Mouse (Mus musculus): Measurements from ENCODE around the gene Calcb. TPM values are rescaled to one million over a fixed set of nuclear protein-coding genes. Genes with fewer than 3 reads are reported as not detected.
"Not testable (repeated sequence)": the region's sequence is repeated elsewhere in the genome, so short reads cannot be mapped to it uniquely, and the experiment has no call there.

Calcb gene
- polyA plus RNA-seq (2012; rRNA removed) = 0.32 and 0.73 TPM in 2 replicates

DNA sequence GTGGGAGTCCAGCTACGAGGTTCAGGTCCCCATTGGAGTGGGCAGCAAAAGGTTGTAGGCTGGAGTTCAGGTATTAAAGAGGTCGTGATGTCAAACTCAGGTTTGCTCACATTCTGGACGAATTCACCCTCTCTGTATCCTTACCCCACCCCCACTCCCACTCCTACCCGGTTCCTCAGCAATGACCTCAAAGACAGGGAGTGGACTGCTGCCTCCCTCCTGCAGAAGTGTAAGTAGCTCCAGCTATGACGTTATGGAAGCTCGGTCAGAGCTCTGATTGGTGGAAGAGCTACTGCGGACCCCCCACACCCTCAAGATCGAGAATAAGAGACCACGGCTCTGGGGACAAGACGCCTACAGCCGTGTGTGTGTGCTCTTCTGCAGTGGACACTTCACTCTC, at the start of gene Calcb:
TSS of gene Calcb (plus strand) at position 344 of the 400 bp plus-strand sequence.
- TF ChIP-seq CTCF (IDR thresholded peaks at IDR 0.05; ENCODE audit: extremely low read depth, insufficient read depth, low read length) (no peak), POLR2A (IDR thresholded peaks at IDR 0.05; ENCODE audit: extremely low read depth, insufficient read depth, low read length) (no peak)
- Histone ChIP-seq H3K27ac (ENCODE audit: insufficient read depth, low read length) (no peak within 1 kb of the TSS), H3K4me1 (ENCODE audit: control insufficient read depth, insufficient read depth, low read length) (no peaks in the 10 kb centered on the region; the same call in 1 of the 2 replicates), H3K4me3 (ENCODE audit: insufficient read depth, low read length) (no peak within 1 kb of the TSS)

- TF ChIP-seq POLR2A (IDR thresholded peaks at IDR 0.05; ENCODE audit: extremely low read depth, insufficient read depth, low read length) (no peak), CTCF (IDR thresholded peaks at IDR 0.05; ENCODE audit: extremely low read depth, insufficient read depth, low read length) (no peak)
- no peak overlapping the region for H3K27ac ChIP-seq (ENCODE audit: insufficient read depth, low read length)
- no peak overlapping the region for H3K4me3 ChIP-seq (ENCODE audit: insufficient read depth, low read length)
- H3K4me1 ChIP-seq (ENCODE audit: control insufficient read depth, insufficient read depth, low read length) = no peaks in the 10 kb centered on the region
Observed at GRCm38 (mm10) chr7:114671405-114671804, 47.0 kb upstream of the Calcb start.

- TF ChIP-seq CTCF (IDR thresholded peaks at IDR 0.05; ENCODE audit: extremely low read depth, insufficient read depth, low read length) (peak; percentile 38; the same call in 1 of the 2 replicates), POLR2A (IDR thresholded peaks at IDR 0.05; ENCODE audit: extremely low read depth, insufficient read depth, low read length) (no peak)
- H3K4me1 ChIP-seq (ENCODE audit: control insufficient read depth, insufficient read depth, low read length) = no peaks in the 10 kb centered on the region
- no peak overlapping the region for H3K4me3 ChIP-seq (ENCODE audit: insufficient read depth, low read length)
- no peak overlapping the region for H3K27ac ChIP-seq (ENCODE audit: insufficient read depth, low read length)
Observed at GRCm38 (mm10) chr7:114672697-114673096, 45.7 kb upstream of the Calcb start.

DNA sequence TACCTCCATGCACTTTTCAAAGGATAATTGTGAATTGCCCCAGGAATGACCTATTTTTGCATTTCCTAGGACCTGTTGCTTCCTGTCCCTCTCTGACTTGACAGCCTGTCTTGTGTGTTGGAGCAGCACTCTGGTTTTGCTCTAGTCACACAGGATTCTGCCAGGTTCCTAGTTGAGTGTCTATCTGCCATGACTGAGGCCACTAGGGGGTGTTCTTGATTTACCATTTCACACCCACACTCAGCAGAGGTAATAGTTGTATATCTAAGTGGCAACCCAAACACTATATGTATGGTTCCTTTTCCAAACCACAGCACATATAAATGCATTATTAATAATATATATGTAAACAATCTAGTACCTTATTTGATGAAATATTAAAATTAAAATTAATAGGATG, 26.1 kb upstream of the Calcb start:
- no peak overlapping the region for H3K4me3 ChIP-seq (ENCODE audit: insufficient read depth, low read length)
- no peak overlapping the region for H3K27ac ChIP-seq (ENCODE audit: insufficient read depth, low read length)
- TF ChIP-seq CTCF (IDR thresholded peaks at IDR 0.05; ENCODE audit: extremely low read depth, insufficient read depth, low read length) = no peak
- TF ChIP-seq POLR2A (IDR thresholded peaks at IDR 0.05; ENCODE audit: extremely low read depth, insufficient read depth, low read length) = no peak
- no peaks in the 10 kb centered on the region for H3K4me1 ChIP-seq (ENCODE audit: control insufficient read depth, insufficient read depth, low read length)

- Histone ChIP-seq H3K4me3 (ENCODE audit: insufficient read depth, low read length) (no peak overlapping the region), H3K27ac (ENCODE audit: insufficient read depth, low read length) (no peak overlapping the region), H3K4me1 (ENCODE audit: control insufficient read depth, insufficient read depth, low read length) (no peaks in the 10 kb centered on the region)
- TF ChIP-seq POLR2A (IDR thresholded peaks at IDR 0.05; ENCODE audit: extremely low read depth, insufficient read depth, low read length) (no peak), CTCF (IDR thresholded peaks at IDR 0.05; ENCODE audit: extremely low read depth, insufficient read depth, low read length) (no peak)
Observed at GRCm38 (mm10) chr7:114700871-114701270, 17.6 kb upstream of the Calcb start.

- TF ChIP-seq CTCF (IDR thresholded peaks at IDR 0.05; ENCODE audit: extremely low read depth, insufficient read depth, low read length) (no peak), POLR2A (IDR thresholded peaks at IDR 0.05; ENCODE audit: extremely low read depth, insufficient read depth, low read length) (no peak)
- Histone ChIP-seq H3K27ac (ENCODE audit: insufficient read depth, low read length) (no peak overlapping the region), H3K4me1 (ENCODE audit: control insufficient read depth, insufficient read depth, low read length) (no peaks in the 10 kb centered on the region), H3K4me3 (ENCODE audit: insufficient read depth, low read length) (no peak overlapping the region)
Observed at GRCm38 (mm10) chr7:114706716-114707115, 11.7 kb upstream of the Calcb start.

DNA sequence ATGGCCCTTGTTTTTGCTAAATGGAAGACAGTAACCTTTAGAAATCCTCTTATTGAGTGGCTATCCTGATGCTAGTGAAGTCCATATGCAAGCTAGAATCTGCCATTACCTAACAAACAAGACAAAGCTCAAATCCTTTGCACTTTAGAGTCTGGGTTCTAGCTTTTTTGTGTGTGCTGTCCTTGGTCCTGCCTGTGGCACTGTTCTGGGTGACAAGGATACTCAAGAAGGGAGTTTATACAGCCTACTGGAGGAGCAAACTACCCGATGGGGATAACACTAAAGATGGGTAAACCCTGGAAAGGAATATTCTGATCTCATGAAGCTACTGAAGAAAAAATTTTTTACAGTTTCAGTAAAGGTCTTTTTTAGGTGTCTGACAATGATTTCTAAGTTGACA, 11.0 kb upstream of the Calcb start:
- TF ChIP-seq CTCF (IDR thresholded peaks at IDR 0.05; ENCODE audit: extremely low read depth, insufficient read depth, low read length) = no peak

DNA sequence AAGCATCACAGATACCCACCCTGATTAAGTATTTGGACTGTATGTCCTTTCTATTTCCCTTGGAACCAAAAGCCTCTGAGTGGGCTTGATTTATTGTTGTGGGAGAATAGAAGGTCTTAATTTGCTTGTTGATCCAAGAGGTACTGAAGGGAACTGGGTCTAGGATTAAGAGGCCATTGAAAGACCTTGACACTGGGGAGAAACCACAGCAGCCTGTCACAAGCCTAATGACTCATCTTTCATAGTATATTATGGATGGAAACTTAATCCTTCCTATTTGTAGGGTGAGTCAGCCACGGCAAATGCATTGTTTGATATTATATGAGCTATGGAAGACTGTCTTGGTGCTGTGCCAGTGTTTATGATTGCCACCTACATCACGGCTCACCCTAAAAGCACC, 8.0 kb upstream of the Calcb start:
- Histone ChIP-seq H3K4me3 (ENCODE audit: insufficient read depth, low read length) (no peak overlapping the region), H3K4me1 (ENCODE audit: control insufficient read depth, insufficient read depth, low read length) (no peaks in the 10 kb centered on the region), H3K27ac (ENCODE audit: insufficient read depth, low read length) (no peak overlapping the region)
- no peak for TF ChIP-seq POLR2A (IDR thresholded peaks at IDR 0.05; ENCODE audit: extremely low read depth, insufficient read depth, low read length)
- no peak for TF ChIP-seq CTCF (IDR thresholded peaks at IDR 0.05; ENCODE audit: extremely low read depth, insufficient read depth, low read length)

More for the DNA sequence above, 11.0 kb upstream of the Calcb start:
- Histone ChIP-seq H3K4me3 (ENCODE audit: insufficient read depth, low read length) (no peak overlapping the region), H3K4me1 (ENCODE audit: control insufficient read depth, insufficient read depth, low read length) (no peaks in the 10 kb centered on the region), H3K27ac (ENCODE audit: insufficient read depth, low read length) (no peak overlapping the region)

GRCm38 (mm10) chr7:114712523-114712922, 5.9 kb upstream of the Calcb start:
- TF ChIP-seq POLR2A (IDR thresholded peaks at IDR 0.05; ENCODE audit: extremely low read depth, insufficient read depth, low read length) (no peak), CTCF (IDR thresholded peaks at IDR 0.05; ENCODE audit: extremely low read depth, insufficient read depth, low read length) (no peak)
- H3K27ac ChIP-seq (ENCODE audit: insufficient read depth, low read length) = no peak overlapping the region
- H3K4me1 ChIP-seq (ENCODE audit: control insufficient read depth, insufficient read depth, low read length) = no peaks in the 10 kb centered on the region
- H3K4me3 ChIP-seq (ENCODE audit: insufficient read depth, low read length) = no peak overlapping the region

GRCm38 (mm10) chr7:114719381-114720131, 1.1 kb downstream of the Calcb start:
- no peak for TF ChIP-seq POLR2A (IDR thresholded peaks at IDR 0.05; ENCODE audit: extremely low read depth, insufficient read depth, low read length)
- peak; percentile 40 for TF ChIP-seq CTCF (IDR thresholded peaks at IDR 0.05; ENCODE audit: extremely low read depth, insufficient read depth, low read length)
- H3K27ac ChIP-seq (ENCODE audit: insufficient read depth, low read length) = no peak overlapping the region
- H3K4me1 ChIP-seq (ENCODE audit: control insufficient read depth, insufficient read depth, low read length) = no peaks in the 10 kb centered on the region; the same call in 1 of the 2 replicates
- no peak overlapping the region for H3K4me3 ChIP-seq (ENCODE audit: insufficient read depth, low read length)

DNA sequence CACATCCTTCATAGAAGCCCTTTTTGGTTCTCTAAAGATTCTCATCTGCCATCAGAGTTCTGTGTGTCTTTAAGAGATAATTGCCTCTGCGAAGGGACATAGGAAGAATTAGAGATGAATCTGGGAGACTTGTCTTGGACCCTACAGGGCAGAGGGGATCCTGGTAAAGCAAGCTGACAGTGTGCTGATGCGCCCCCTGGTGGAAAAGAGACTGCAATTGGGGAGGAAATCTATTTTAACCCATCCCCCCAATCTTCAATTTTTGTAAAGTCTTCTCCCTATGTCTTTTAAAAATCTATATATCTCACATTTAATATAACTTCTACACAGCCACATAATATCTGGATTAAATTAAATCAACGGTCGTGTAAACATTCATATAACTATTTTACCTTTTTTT, 11.3 kb downstream of the Calcb start:
- not testable (repeated sequence) for H3K4me1 ChIP-seq (ENCODE audit: control insufficient read depth, insufficient read depth, low read length); H3K27ac ChIP-seq (ENCODE audit: insufficient read depth, low read length); H3K4me3 ChIP-seq (ENCODE audit: insufficient read depth, low read length)
